Mouse (Mus musculus): ENCODE results near the gene Lrrc74a. TPM values are rescaled to one million over a fixed set of nuclear protein-coding genes. Genes with fewer than 3 reads are reported as not detected.

The Lrrc74a gene
- polyA plus RNA-seq (2014; fragmentation: Nextera tagmentation; extraction: Ambion mirVana) = not detected in 2 replicates

DNA sequence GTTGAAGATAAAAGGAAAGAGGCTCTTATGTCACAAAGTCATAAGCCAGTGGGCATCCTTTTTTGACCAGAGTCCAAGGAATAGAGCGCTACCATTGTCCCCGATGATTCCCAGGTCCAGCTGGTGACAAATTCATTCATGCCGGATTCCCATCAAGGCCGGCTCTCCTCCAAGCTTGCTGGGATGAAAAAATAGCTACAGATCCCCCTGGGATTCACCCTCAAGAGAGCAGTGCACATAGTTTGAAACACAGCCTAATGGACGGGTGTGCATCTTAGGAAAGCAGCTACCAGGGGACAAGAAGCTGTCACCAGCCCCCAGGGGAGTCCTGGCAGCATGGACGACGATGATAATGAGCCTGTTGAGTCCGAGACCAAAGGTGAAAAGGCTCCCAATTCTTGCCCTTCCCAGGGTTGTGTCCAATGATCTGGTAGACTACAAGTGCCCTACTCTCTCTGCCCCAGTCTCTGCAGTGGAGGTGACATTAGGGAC, at the start of gene Lrrc74a:
Lrrc74a (plus strand) TSS at position 51 of the 492 bp plus-strand sequence.
- H3K4me3 ChIP-seq (ENCODE audit: low read depth, low read length) = no peak within 1 kb of the TSS
- H3K9ac ChIP-seq (replicated peaks; ENCODE audit: low read length) = no peak within 1 kb of the TSS
- WGBS = 83% methylated on average over 8 of the region's 8 CpGs
- no peak within 1 kb of the TSS for H3K27ac ChIP-seq (replicated peaks; ENCODE audit: low read depth, low read length)
- ATAC-seq (replicated peaks; ENCODE audit: insufficient number of reproducible peaks, low FRiP score, low TSS enrichment, low read depth) (no peak), DNase-seq (ENCODE audit: low spot score) (no peak)
- no peak within 1 kb of the TSS for H3K4me2 ChIP-seq (ENCODE audit: low read depth, low read length)
- H3K27me3 ChIP-seq (ENCODE audit: control insufficient read depth, insufficient read depth, low read length) = no peaks in the 10 kb centered on the region
- H3K9me3 ChIP-seq (replicated peaks; ENCODE audit: control insufficient read depth, low read length) = no peaks in the 10 kb centered on the region
- no peaks in the 10 kb centered on the region for H3K4me1 ChIP-seq (ENCODE audit: control insufficient read depth, insufficient read depth, low read length)
- H3K36me3 ChIP-seq (replicated peaks; ENCODE audit: control insufficient read depth, insufficient read depth, low read depth, low read length) = no peaks in the 10 kb centered on the region

DNA sequence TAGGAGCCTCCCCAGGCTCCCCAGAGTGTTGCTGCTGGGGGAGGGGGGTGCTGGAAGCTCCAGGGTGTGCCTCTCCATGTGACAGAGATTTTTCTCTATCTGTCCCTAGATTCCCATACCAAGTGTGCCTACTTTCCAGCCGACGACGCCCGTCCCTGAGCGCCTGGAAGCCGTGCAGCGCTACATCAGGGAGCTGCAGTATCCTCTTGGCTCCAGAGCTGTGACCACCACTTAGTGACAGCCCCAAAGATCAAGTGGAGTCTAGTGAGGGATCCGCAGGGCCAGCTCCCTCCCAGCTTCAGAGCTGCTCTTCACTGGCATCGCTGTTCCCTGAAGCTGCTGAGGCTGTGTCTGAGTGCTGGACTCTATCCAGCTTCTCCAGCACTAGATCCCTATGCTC, 48.9 kb upstream of the Lrrc74a start:
- H3K4me2 ChIP-seq (ENCODE audit: low read depth, low read length) = no peak overlapping the region
- no peaks in the 10 kb centered on the region for H3K27me3 ChIP-seq (ENCODE audit: control insufficient read depth, insufficient read depth, low read length)
- H3K27ac ChIP-seq (replicated peaks; ENCODE audit: low read depth, low read length) = no peak overlapping the region
- ATAC-seq (replicated peaks; ENCODE audit: insufficient number of reproducible peaks, low FRiP score, low TSS enrichment, low read depth) = no peak
- H3K4me1 ChIP-seq (ENCODE audit: control insufficient read depth, insufficient read depth, low read length) = no peaks in the 10 kb centered on the region
- H3K36me3 ChIP-seq (replicated peaks; ENCODE audit: control insufficient read depth, insufficient read depth, low read depth, low read length) = peaks cover 4% of the 10 kb centered on the region
- H3K9me3 ChIP-seq (replicated peaks; ENCODE audit: control insufficient read depth, low read length) = no peaks in the 10 kb centered on the region
- H3K9ac ChIP-seq (replicated peaks; ENCODE audit: low read length) = no peak overlapping the region
- 90% methylated on average over 9 of the region's 9 CpGs for WGBS
- H3K4me3 ChIP-seq (ENCODE audit: low read depth, low read length) = no peak overlapping the region
- no peak for DNase-seq (ENCODE audit: low spot score)

- no peaks in the 10 kb centered on the region for H3K27me3 ChIP-seq (ENCODE audit: control insufficient read depth, insufficient read depth, low read length)
- DNase-seq (ENCODE audit: low spot score) (no peak), ATAC-seq (replicated peaks; ENCODE audit: insufficient number of reproducible peaks, low FRiP score, low TSS enrichment, low read depth) (no peak)
- no peak overlapping the region for H3K27ac ChIP-seq (replicated peaks; ENCODE audit: low read depth, low read length)
- H3K36me3 ChIP-seq (replicated peaks; ENCODE audit: control insufficient read depth, insufficient read depth, low read depth, low read length) = peaks cover 4% of the 10 kb centered on the region
- 55% methylated on average over 13 of the region's 13 CpGs for WGBS
- no peaks in the 10 kb centered on the region for H3K4me1 ChIP-seq (ENCODE audit: control insufficient read depth, insufficient read depth, low read length)
- H3K9me3 ChIP-seq (replicated peaks; ENCODE audit: control insufficient read depth, low read length) = no peaks in the 10 kb centered on the region
- H3K4me3 ChIP-seq (ENCODE audit: low read depth, low read length) = no peak overlapping the region
- no peak overlapping the region for H3K4me2 ChIP-seq (ENCODE audit: low read depth, low read length)
- no peak overlapping the region for H3K9ac ChIP-seq (replicated peaks; ENCODE audit: low read length)
Observed at GRCm38 (mm10) chr12:86686551-86687330, 47.4 kb upstream of the Lrrc74a start.

DNA sequence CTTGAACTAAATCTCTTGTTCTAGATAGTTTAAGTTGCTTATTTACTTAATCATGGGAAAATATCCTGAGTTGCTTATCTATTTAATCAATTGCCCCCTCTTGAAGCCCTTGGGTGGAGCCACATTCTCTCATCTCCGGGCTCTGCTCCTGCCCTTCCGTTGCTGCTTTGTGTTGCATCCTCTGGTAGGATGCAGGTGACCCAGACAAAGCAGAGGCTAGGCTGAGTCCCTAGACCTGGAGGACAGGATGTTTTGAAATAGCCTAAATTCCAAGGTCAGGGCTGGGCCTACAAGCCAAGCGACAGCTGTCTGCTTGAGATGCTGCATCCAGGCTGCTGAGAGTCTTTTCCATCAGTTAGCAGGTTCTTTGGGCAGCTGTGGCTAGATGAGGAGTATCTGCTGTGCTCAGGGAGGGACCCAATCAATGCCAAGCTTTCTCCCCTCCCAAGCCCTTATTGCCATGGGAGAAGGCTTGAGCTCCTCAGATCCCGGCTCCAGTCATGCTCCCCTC, 46.7 kb upstream of the Lrrc74a start:
- DNase-seq (ENCODE audit: low spot score) = no peak
- Histone ChIP-seq H3K4me1 (ENCODE audit: control insufficient read depth, insufficient read depth, low read length) (no peaks in the 10 kb centered on the region), H3K27ac (replicated peaks; ENCODE audit: low read depth, low read length) (no peak overlapping the region), H3K9ac (replicated peaks; ENCODE audit: low read length) (no peak overlapping the region), H3K9me3 (replicated peaks; ENCODE audit: control insufficient read depth, low read length) (no peaks in the 10 kb centered on the region), H3K36me3 (replicated peaks; ENCODE audit: control insufficient read depth, insufficient read depth, low read depth, low read length) (peaks cover 4% of the 10 kb centered on the region), H3K4me2 (ENCODE audit: low read depth, low read length) (no peak overlapping the region), H3K27me3 (ENCODE audit: control insufficient read depth, insufficient read depth, low read length) (no peaks in the 10 kb centered on the region), H3K4me3 (ENCODE audit: low read depth, low read length) (no peak overlapping the region)
- ATAC-seq (replicated peaks; ENCODE audit: insufficient number of reproducible peaks, low FRiP score, low TSS enrichment, low read depth) = no peak
- 70% methylated on average over 4 of the region's 4 CpGs for WGBS

- DNase-seq (ENCODE audit: low spot score) (no peak), ATAC-seq (replicated peaks; ENCODE audit: insufficient number of reproducible peaks, low FRiP score, low TSS enrichment, low read depth) (no peak)
- Histone ChIP-seq H3K9ac (replicated peaks; ENCODE audit: low read length) (no peak overlapping the region), H3K27me3 (ENCODE audit: control insufficient read depth, insufficient read depth, low read length) (no peaks in the 10 kb centered on the region), H3K4me3 (ENCODE audit: low read depth, low read length) (no peak overlapping the region), H3K27ac (replicated peaks; ENCODE audit: low read depth, low read length) (no peak overlapping the region), H3K4me2 (ENCODE audit: low read depth, low read length) (no peak overlapping the region), H3K4me1 (ENCODE audit: control insufficient read depth, insufficient read depth, low read length) (no peaks in the 10 kb centered on the region), H3K9me3 (replicated peaks; ENCODE audit: control insufficient read depth, low read length) (no peaks in the 10 kb centered on the region), H3K36me3 (replicated peaks; ENCODE audit: control insufficient read depth, insufficient read depth, low read depth, low read length) (peaks cover 4% of the 10 kb centered on the region)
- WGBS = 91% methylated on average over 4 of the region's 4 CpGs
Observed at GRCm38 (mm10) chr12:86687971-86688573, 46.1 kb upstream of the Lrrc74a start.

DNA sequence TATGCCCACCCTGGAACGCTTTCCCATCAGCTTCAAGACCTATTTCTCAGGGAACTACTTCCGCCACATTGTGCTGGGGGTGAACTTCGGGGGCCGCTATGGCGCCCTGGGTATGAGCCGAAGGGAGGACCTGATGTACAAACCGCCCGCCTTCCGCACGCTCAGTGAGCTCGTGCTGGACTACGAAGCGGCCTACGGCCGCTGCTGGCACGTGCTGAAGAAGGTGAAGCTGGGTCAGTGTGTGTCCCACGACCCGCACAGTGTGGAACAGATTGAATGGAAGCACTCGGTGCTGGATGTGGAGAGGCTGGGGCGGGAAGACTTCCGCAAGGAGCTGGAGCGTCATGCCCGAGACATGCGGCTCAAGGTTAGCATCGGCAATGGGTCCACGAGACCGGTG, 45.3 kb upstream of the Lrrc74a start:
- no peaks in the 10 kb centered on the region for H3K4me1 ChIP-seq (ENCODE audit: control insufficient read depth, insufficient read depth, low read length)
- H3K4me3 ChIP-seq (ENCODE audit: low read depth, low read length) = no peak overlapping the region
- no peak overlapping the region for H3K27ac ChIP-seq (replicated peaks; ENCODE audit: low read depth, low read length)
- no peak overlapping the region for H3K4me2 ChIP-seq (ENCODE audit: low read depth, low read length)
- peaks cover 4% of the 10 kb centered on the region for H3K36me3 ChIP-seq (replicated peaks; ENCODE audit: control insufficient read depth, insufficient read depth, low read depth, low read length)
- no peaks in the 10 kb centered on the region for H3K27me3 ChIP-seq (ENCODE audit: control insufficient read depth, insufficient read depth, low read length)
- H3K9ac ChIP-seq (replicated peaks; ENCODE audit: low read length) = no peak overlapping the region
- H3K9me3 ChIP-seq (replicated peaks; ENCODE audit: control insufficient read depth, low read length) = no peaks in the 10 kb centered on the region
- 96% methylated on average over 27 of the region's 27 CpGs for WGBS
- DNase-seq (ENCODE audit: low spot score) (no peak), ATAC-seq (replicated peaks; ENCODE audit: insufficient number of reproducible peaks, low FRiP score, low TSS enrichment, low read depth) (no peak)

GRCm38 (mm10) chr12:86690700-86691485, 43.3 kb upstream of the Lrrc74a start:
- Histone ChIP-seq H3K9ac (replicated peaks; ENCODE audit: low read length) (no peak overlapping the region), H3K9me3 (replicated peaks; ENCODE audit: control insufficient read depth, low read length) (no peaks in the 10 kb centered on the region), H3K4me1 (ENCODE audit: control insufficient read depth, insufficient read depth, low read length) (no peaks in the 10 kb centered on the region), H3K4me3 (ENCODE audit: low read depth, low read length) (no peak overlapping the region), H3K4me2 (ENCODE audit: low read depth, low read length) (no peak overlapping the region), H3K27me3 (ENCODE audit: control insufficient read depth, insufficient read depth, low read length) (no peaks in the 10 kb centered on the region), H3K27ac (replicated peaks; ENCODE audit: low read depth, low read length) (no peak overlapping the region), H3K36me3 (replicated peaks; ENCODE audit: control insufficient read depth, insufficient read depth, low read depth, low read length) (peaks cover 4% of the 10 kb centered on the region)
- WGBS = 84% methylated on average over 12 of the region's 12 CpGs
- ATAC-seq (replicated peaks; ENCODE audit: insufficient number of reproducible peaks, low FRiP score, low TSS enrichment, low read depth) (no peak), DNase-seq (ENCODE audit: low spot score) (no peak)
